Mouse (Mus musculus) MEL (cell line): Measurements from ENCODE around the gene Tpp1. TPM values are rescaled to one million over a fixed set of nuclear protein-coding genes. Genes with fewer than 3 reads are reported as not detected.
A peak's percentile ranks its signal among the peaks of the same experiment; 100 is the strongest.

Experiments used
- DNase-seq: peaks from one replicate; pipeline ENCODE4 v3.0.0; 2011; ENCODE audit warnings: low read depth, low spot score
- H3K27ac ChIP-seq: 2 replicates; pipeline ENCODE4 v1.5.1; 2012; ENCODE audit warnings: low read depth, mild to moderate bottlenecking, control low read depth, low read length, moderate library complexity; ENCODE audit not compliant: control insufficient read depth
- H3K27me3 ChIP-seq, 2 experiments: fragments of 150-350 bp in 1 of 2; sonication (generic) in 1 of 2; 2 replicates each; pipeline ENCODE4 v1.6.1; 2012; ENCODE audit warnings: low read length in 2 of 2, mild to moderate bottlenecking in 2 of 2, improper control_type of control experiment in 1 of 2, moderate library complexity in 1 of 2; ENCODE audit not compliant: insufficient read depth in 2 of 2, control insufficient read depth in 1 of 2
- H3K36me3 ChIP-seq, 2 experiments: 2 replicates each; pipeline ENCODE4 v1.6.1; 2012 to 2014; ENCODE audit warnings: low read length in 2 of 2, improper control_type of control experiment in 1 of 2, inconsistent platforms in 1 of 2, mild to moderate bottlenecking in 1 of 2; ENCODE audit not compliant: insufficient read depth in 2 of 2, control insufficient read depth in 1 of 2
- H3K4me1 ChIP-seq, 2 experiments: fragments of 150-350 bp in 1 of 2; sonication (generic) in 1 of 2; 2 replicates each; pipeline ENCODE4 v1.6.1; 2012; ENCODE audit warnings: low read length in 2 of 2, improper control_type of control experiment in 1 of 2, mild to moderate bottlenecking in 1 of 2; ENCODE audit not compliant: insufficient read depth in 2 of 2, control insufficient read depth in 1 of 2
- H3K4me3 ChIP-seq, 2 experiments: fragments of 150-350 bp in 1 of 2; sonication (generic) in 1 of 2; 2 replicates each; pipeline ENCODE4 v1.5.1; 2012; ENCODE audit warnings: low read depth in 2 of 2, low read length in 2 of 2, mild to moderate bottlenecking in 2 of 2, moderate library complexity in 2 of 2, control low read depth in 1 of 2, improper control_type of control experiment in 1 of 2; ENCODE audit not compliant: control insufficient read depth in 1 of 2, insufficient read depth in 1 of 2
- H3K79me2 ChIP-seq: 2 replicates; pipeline ENCODE4 v1.6.1; 2012; ENCODE audit warnings: mild to moderate bottlenecking, low read length, moderate library complexity; ENCODE audit not compliant: control insufficient read depth, poor library complexity, insufficient read depth
- H3K9ac ChIP-seq: 2 replicates; pipeline ENCODE4 v1.6.1; 2012; ENCODE audit warnings: low read depth, mild to moderate bottlenecking, control low read depth, low read length, moderate library complexity; ENCODE audit not compliant: control insufficient read depth, poor library complexity, severe bottlenecking
- H3K9me3 ChIP-seq: fragments of 150-350 bp; sonication (generic); replicated peaks from 2 replicates; pipeline ENCODE4 v1.6.1; 2012; ENCODE audit warnings: mild to moderate bottlenecking, low read length, improper control_type of control experiment, moderate library complexity; ENCODE audit not compliant: insufficient read depth
- ELF1 ChIP-seq: IDR thresholded peaks from 2 replicates; pipeline ENCODE4 v1.6.1; 2014; ENCODE audit warnings: low read depth, mild to moderate bottlenecking, inconsistent platforms, low read length, improper control_type of control experiment, moderate library complexity
- GATA1 ChIP-seq: IDR thresholded peaks from 2 replicates; pipeline ENCODE4 v1.6.1; 2011; ENCODE audit warnings: low read depth, low read length, improper control_type of control experiment
- JUND ChIP-seq: IDR thresholded peaks from 2 replicates; pipeline ENCODE4 v1.6.1; 2011; ENCODE audit warnings: low read depth, mild to moderate bottlenecking, improper control_type of control experiment, low read length
- MAX ChIP-seq: IDR thresholded peaks from 2 replicates; pipeline ENCODE4 v1.6.1; 2011; ENCODE audit warnings: low read length, improper control_type of control experiment
- MYB ChIP-seq: IDR thresholded peaks from 2 replicates; pipeline ENCODE4 v1.6.1; 2011; ENCODE audit warnings: mild to moderate bottlenecking, low read depth, low read length, improper control_type of control experiment
- NELFE ChIP-seq: IDR thresholded peaks from 2 replicates; pipeline ENCODE4 v1.6.1; 2011; ENCODE audit warnings: low read depth, low read length, improper control_type of control experiment
- POLR2A ChIP-seq, 2 experiments: IDR thresholded peaks; 2 replicates each; pipeline ENCODE4 v1.6.1; 2011 to 2012; ENCODE audit warnings: low read length in 2 of 2, mild to moderate bottlenecking in 2 of 2, control low read depth in 1 of 2, improper control_type of control experiment in 1 of 2, low read depth in 1 of 2, moderate library complexity in 1 of 2; ENCODE audit not compliant: control insufficient read depth in 1 of 2, insufficient read depth in 1 of 2, poor library complexity in 1 of 2
- POLR2AphosphoS5 ChIP-seq: IDR thresholded peaks from 2 replicates; pipeline ENCODE4 v1.6.1; 2012; ENCODE audit warnings: low read depth, borderline replicate concordance, mild to moderate bottlenecking, inconsistent platforms, low read length, moderate library complexity, mixed read lengths
- SIN3A ChIP-seq: IDR thresholded peaks from 2 replicates; pipeline ENCODE4 v1.6.1; 2012; ENCODE audit warnings: low read length, improper control_type of control experiment, inconsistent platforms
- SMC3 ChIP-seq: IDR thresholded peaks from 2 replicates; pipeline ENCODE4 v1.6.1; 2011; ENCODE audit warnings: low read depth, low read length, improper control_type of control experiment
- TCF12 ChIP-seq: IDR thresholded peaks from 2 replicates; pipeline ENCODE4 v1.6.1; 2014; ENCODE audit warnings: low read depth, mild to moderate bottlenecking, inconsistent platforms, low read length, improper control_type of control experiment, moderate library complexity
- ZKSCAN1 ChIP-seq: IDR thresholded peaks from 2 replicates; pipeline ENCODE4 v1.6.1; 2012; ENCODE audit warnings: low read depth, mild to moderate bottlenecking, inconsistent platforms, low read length, improper control_type of control experiment, moderate library complexity
- ZNF384 ChIP-seq: IDR thresholded peaks from 2 replicates; pipeline ENCODE4 v1.6.1; 2012; ENCODE audit warnings: low read depth, mild to moderate bottlenecking, inconsistent platforms, low read length, improper control_type of control experiment
- polyA plus RNA-seq, 2 experiments: library from polyadenylated mRNA; stranded (reverse) in 1 of 2; unstranded in 1 of 2; fragments of >175 nt in 1 of 2; fragments of >200 nt in 1 of 2; gene quantifications; 2 replicates each; pipeline versions ENCODE4 v1.2.1 to v1.2.4; 2012; ENCODE audit warnings: low replicate concordance in 2 of 2, low read depth in 1 of 2; ENCODE audit not compliant: insufficient read length in 2 of 2, insufficient read depth in 1 of 2, missing spikeins in 1 of 2
- total RNA-seq: library from RNA; depleted of rRNA; stranded (reverse); fragments of 300-350 nt; gene quantifications from 2 replicates; pipeline ENCODE4 v1.2.3, GENCODE M21; 2012

The Tpp1 gene
- total and polyA plus RNA-seq, 3 experiments, result 17.5 to 45.4 TPM; not detected in 1

- TF ChIP-seq MYB (no peak), POLR2A (IDR thresholded peaks at IDR 0.05; ENCODE audit: control insufficient read depth in 1 of 2, insufficient read depth in 1 of 2, low read depth in 1 of 2, low read length in 2 of 2, poor library complexity in 1 of 2) (no peak), POLR2AphosphoS5 (no peak)
Observed at GRCm38 (mm10) chr7:105784556-105784955, 32.5 kb upstream of the Tpp1 start (continued).

GRCm38 (mm10) chr7:105783861-105784260, 31.8 kb upstream of the Tpp1 start:
- DNase-seq, result no peak
- Histone ChIP-seq H3K27ac (no peak overlapping the region), H3K79me2 (no peaks in the 10 kb centered on the region), H3K4me3 (no peak overlapping the region), H3K4me1 (peaks cover 0 to 5% of the 10 kb centered on the region in 2 experiments; a peak in 1 of 4 replicates), H3K36me3 (no peaks in the 10 kb centered on the region)
- no peak for TF ChIP-seq SMC3
- no peak for TF ChIP-seq JUND
- no peak for TF ChIP-seq ZKSCAN1
- TF ChIP-seq, all 39 proteins: peak for 0
- peaks cover 1 to 2% of the 10 kb centered on the region in 2 experiments; a peak in 3 of 4 replicates for H3K27me3 ChIP-seq
- H3K9ac ChIP-seq, result no peak overlapping the region
- H3K9me3 ChIP-seq, result no peaks in the 10 kb centered on the region

GRCm38 (mm10) chr7:105778553-105779265, 26.7 kb upstream of the Tpp1 start:
- Histone ChIP-seq H3K4me1 (peaks cover 0 to 14% of the 10 kb centered on the region in 2 experiments; a peak in 2 of 4 replicates), H3K27ac (no peak overlapping the region), H3K27me3 (peaks cover 0 to 2% of the 10 kb centered on the region in 2 experiments; a peak in 1 of 4 replicates), H3K9ac (peak overlapping the region; percentile 36), H3K9me3 (no peaks in the 10 kb centered on the region), H3K36me3 (peaks cover 0 to 2% of the 10 kb centered on the region in 2 experiments; a peak in 1 of 4 replicates), H3K4me3 (peak overlapping the region; percentile 21 to 33; a peak in 3 of 4 replicates), H3K79me2 (no peaks in the 10 kb centered on the region)
- 0 out of 2 replicates have a peak, but pooled peaks have one; percentile 13 for TF ChIP-seq ELF1
- no peak for TF ChIP-seq TCF12
- no peak for TF ChIP-seq MAX
- TF ChIP-seq NELFE, result 0 out of 2 replicates have a peak, but pooled peaks have one; percentile 20
- 0 out of 2 replicates have a peak, but pooled peaks have one; percentile 10 for TF ChIP-seq GATA1
- TF ChIP-seq SIN3A, result peak; percentile 51; the same call in 1 of the 2 replicates
- TF ChIP-seq ZNF384, result no peak
- peak; percentile 73 for DNase-seq
